Mouse (Mus musculus) urinary bladder, postnatal 14 days (tissue): ENCODE measurements around the gene Strn.
A peak's percentile ranks its signal among the peaks of the same experiment; 100 is the strongest.

Source experiments
- DNase-seq: peaks from one replicate; pipeline ENCODE4 v3.0.0; 2021; ENCODE audit warnings: low spot score

Strn gene

GRCm38 (mm10) chr17:78615096-78615495 lies 121.9 kb downstream of the Strn start:
- peak; percentile 34 for DNase-seq

- no peak for DNase-seq
Observed at GRCm38 (mm10) chr17:78614481-78614880, 122.5 kb downstream of the Strn start.

- peak; percentile 33 for DNase-seq
Observed at GRCm38 (mm10) chr17:78611117-78611516, 125.9 kb downstream of the Strn start.

GRCm38 (mm10) chr17:78609191-78609855 lies 127.7 kb downstream of the Strn start:
- no peak for DNase-seq

- DNase-seq: no peak
Observed at GRCm38 (mm10) chr17:78608716-78609115, 128.3 kb downstream of the Strn start.

- DNase-seq: no peak
Observed at GRCm38 (mm10) chr17:78608135-78608670, 128.8 kb downstream of the Strn start.

GRCm38 (mm10) chr17:78604431-78604830 lies 132.6 kb downstream of the Strn start:
- DNase-seq: peak; percentile 64

- DNase-seq: peak; percentile 81
Observed at GRCm38 (mm10) chr17:78603872-78604271, 133.1 kb downstream of the Strn start.

GRCm38 (mm10) chr17:78602316-78602715 lies 134.7 kb downstream of the Strn start:
- no peak for DNase-seq

- DNase-seq: no peak
Observed at GRCm38 (mm10) chr17:78601601-78602000, 135.4 kb downstream of the Strn start.

GRCm38 (mm10) chr17:78601042-78601441 lies 136.0 kb downstream of the Strn start:
- no peak for DNase-seq
